Mouse (Mus musculus) naive thymus-derived CD4-positive, alpha-beta T cell, adult 2 months (primary cell): ENCODE data around the gene Abcg1.
A peak's percentile ranks its signal among the peaks of the same experiment; 100 is the strongest.

Source experiments
- DNase-seq: peaks from one replicate; pipeline ENCODE4 v3.0.0-alpha.2; 2011; ENCODE audit warnings: low read depth

Abcg1 gene

DNA sequence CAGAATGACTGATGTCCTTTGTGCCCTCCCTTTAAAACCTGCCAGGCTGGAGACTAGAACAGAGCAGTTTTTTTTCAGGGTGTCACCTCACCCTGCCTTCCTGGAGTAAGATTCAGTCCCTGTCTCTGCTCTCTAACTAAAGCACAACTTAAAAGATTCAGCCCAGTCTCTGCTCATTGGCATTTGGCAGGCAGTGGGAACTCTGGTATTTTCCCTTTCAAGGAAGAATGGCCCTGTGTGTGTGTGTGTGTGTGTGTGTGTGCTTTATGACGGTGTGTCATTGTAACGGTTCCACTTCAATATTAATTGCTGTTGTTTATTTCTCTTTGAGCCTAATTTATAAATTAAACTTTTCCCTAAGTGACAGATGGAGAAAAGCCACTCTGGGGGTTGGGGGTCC, 14.7 kb upstream of the Abcg1 start:
- DNase-seq: no peak

DNA sequence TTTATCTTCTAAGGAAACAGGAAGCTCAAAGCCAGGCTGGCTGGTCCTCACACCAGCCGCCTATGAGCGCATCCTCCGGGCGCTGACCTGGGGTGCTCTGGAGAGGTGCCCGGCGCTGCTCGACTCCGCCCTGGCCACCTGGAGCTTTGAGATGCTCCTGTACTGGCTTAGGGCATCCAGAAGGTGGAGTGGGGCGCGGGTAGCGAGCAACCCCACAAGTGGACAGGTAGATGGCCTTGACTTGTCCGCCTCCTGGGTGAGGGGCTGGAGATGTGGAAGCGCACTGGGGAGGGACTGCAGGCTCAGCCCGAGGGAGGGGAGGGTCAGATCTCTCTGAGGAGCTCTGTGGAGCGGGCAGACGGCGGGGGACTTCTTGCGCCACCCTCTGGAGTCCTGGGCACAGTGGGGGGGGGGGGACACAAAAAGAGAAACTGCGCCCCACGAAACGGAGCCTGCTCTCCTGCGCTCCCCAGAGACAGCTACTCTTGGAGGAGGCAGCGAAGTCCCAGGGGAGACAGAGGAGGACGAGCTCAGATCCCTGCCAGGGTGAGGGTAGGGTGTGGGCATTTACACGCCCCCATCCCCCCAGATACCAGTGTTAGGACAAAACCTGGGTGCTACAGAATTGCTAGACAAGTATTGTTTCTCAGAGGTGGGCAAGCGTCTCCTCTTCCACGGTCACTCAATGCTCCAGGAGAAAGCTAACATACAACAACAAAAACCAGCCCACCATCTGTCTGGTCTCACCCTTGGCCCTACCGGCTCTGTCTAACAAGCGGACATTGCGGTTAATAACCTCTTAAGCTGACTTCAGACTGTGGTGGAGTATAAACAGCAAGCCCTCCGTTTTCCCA, 643 bp downstream of the Abcg1 start:
- no peak for DNase-seq

DNA sequence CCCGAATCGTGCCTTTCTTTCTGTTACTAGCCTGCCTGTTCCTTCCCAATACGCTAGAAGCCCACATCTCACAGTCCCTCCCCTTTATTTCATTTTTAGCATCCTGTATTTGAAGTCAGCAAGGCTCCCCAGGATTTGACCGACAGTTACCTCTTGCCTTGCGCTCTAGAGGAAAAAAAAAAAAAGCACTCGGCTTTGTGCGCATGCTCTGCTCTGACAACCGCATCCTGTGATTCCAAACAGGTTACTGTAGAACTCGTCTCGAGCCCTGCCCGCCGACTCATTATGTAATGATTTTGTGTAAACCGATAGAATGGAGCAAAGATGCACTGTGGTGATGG, 1.2 kb downstream of the Abcg1 start:
- DNase-seq: peak; percentile 96

DNA sequence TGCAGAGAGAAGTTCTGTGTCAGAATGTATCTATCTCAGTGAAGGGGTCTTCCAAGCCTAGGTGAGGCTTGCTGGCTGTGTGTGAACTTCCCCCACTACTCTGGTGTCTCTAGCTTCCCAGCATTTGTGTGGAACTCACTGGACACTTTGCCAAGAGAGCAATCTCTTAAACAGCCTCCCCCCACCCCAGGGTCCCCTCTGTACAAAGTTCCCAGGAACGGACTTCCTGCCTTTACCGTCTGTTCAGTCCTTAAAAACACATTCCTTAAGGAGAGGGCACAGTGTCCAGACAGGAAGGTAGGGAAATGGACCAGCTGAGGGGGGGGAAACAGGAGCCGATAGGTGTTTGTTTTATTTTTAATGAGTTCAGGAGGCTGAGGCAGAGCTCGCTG, 2.7 kb downstream of the Abcg1 start:
- DNase-seq: no peak

DNA sequence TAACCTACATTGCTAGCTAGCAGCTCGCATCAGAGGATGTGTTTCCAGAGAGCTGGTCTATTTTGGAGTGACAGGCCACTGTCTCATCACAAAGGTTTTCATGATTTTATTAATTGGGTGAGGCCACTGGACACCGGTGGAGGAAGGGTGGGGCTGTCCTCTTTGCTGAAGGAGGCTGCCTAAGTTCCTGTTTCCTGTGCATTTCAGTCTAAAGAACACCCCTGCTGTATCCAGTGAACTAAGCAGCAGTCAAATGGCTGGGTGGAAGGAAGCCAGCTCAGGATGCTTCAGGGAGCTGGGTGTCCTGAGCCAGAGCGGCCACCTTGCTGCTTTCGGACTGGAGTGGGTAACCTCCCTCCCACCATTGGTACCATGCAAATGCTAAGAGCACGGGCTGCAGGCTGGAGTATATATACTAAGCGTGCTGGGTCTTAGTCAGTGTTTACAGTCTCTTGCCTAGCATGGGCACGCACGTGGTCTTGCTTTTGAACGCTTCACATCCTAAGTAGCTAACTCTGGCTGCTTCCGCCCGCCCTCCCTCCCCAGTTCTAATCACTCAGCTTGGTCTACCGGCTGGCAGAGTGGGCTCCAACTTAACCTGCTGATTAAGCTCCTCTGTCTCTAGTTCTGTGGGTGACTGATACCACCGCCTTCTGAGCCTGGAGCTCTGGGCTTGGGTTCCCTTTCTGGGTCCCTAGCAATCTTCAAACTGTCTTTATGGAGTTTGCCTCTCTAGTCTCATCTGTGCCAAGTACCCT, 3.3 kb downstream of the Abcg1 start:
- peak; percentile 82 for DNase-seq

DNA sequence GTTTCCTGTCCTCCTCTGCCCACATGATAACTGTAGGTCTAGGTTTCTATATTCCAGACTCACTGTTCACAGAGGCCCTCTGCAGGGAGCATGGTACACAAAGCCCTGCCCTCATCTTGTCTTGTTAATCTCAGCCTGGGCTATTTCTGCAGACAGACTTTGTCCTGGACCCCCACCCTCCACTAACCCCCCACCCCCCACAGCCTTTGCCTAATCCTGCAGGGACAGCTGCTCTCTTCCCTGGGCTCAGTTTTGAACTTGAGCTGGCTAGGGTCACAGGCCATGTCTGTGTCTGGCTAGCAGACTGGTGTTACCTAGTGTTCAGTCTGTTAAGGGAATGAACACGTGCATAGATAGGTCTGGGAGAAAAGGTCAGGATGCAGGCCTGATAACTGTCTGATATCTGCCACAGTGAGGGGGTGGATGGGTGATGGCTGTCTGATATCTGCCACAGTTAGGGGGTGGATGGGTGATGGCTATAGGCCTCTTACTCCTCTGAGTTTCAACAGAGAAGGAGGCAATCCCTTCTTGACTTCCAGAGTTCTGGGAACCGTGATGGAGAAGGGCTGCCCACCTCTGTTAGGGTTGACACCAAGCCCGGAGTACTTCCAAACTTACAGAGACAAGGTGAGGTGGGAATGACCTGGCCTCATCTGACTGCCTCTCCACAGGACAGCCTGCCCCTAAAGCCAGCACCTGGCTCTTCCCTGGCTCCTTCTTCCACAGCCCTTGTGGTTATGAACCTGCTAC, 4.0 kb downstream of the Abcg1 start:
- DNase-seq: no peak

DNA sequence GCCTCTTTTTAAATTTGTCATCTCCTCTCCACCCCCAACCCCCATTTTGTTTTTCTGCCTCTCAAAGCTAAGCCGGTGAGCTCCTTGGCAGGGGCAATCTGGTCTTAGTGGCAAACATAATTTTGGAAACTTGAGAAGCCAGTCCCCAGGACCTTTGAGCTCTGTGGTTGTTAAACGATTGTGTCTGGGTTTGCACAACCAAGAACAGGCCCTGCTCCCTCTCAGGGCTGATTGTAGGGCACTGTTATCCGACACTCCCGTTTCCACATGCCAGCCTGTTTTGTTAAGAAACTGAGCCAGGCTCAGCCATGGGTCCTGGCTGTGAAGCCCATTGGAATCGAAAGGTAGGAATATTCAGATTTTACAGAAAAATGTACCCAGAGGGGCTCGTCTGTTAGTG, 8.6 kb downstream of the Abcg1 start:
- DNase-seq: no peak

DNA sequence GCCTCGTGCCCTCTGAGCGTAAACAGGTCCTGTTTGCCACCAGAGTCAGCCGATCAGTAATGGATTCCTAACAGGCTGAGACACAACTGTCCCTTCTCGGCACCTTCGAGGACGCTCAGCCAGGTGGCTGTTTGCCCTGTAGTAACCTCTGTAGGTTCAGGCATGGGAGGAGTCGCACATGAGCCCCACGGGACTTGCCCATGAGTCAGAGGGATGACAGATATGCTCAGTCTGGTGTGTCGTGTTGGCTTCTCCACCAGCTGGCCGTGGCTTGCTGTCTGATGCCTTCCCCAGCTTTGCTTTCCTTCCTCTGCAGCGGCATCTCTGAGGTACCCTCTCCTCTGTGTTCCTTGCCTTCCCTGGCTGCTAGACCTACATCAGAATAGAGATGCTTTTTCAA, 9.6 kb downstream of the Abcg1 start:
- peak; percentile 85 for DNase-seq

DNA sequence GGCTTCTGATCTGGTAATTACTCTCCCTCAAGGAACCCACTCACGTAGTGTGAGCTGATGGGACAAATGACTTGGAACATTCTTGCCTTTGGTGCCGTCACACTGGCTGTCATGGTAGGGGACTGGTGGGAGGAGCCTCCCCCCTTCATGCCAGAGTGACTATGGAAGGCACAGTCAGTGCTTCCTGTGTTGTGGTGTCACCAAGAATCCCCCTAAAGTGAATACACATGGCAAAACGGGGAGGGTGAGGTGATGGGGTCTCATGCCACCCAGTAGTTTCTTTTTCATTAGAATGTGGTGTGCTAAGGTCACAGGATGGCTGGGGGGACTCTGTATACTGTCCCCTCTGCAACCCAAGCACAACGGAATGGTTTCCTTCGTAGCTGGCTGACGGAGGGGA, 11.6 kb downstream of the Abcg1 start:
- DNase-seq: peak; percentile 35

DNA sequence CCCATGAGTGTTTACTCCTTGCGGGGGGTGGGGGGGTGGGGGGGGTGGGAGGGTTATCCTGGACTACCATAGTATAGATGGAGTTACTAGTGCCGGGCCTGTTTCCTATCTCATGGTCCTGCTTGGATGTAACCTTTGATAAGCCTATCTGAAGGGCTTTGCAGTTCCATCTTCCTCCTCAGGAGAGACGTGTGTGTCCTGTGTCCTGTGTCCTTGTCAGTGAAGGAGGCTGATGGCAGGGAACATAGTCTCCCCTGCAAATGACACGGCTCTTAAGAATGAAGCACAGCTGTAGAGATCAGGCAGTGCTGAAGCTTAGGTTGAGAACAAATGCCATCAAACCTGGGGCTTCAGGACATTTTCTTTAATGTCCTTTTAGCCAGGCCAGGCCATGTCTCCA, 12.4 kb downstream of the Abcg1 start:
- no peak for DNase-seq

DNA sequence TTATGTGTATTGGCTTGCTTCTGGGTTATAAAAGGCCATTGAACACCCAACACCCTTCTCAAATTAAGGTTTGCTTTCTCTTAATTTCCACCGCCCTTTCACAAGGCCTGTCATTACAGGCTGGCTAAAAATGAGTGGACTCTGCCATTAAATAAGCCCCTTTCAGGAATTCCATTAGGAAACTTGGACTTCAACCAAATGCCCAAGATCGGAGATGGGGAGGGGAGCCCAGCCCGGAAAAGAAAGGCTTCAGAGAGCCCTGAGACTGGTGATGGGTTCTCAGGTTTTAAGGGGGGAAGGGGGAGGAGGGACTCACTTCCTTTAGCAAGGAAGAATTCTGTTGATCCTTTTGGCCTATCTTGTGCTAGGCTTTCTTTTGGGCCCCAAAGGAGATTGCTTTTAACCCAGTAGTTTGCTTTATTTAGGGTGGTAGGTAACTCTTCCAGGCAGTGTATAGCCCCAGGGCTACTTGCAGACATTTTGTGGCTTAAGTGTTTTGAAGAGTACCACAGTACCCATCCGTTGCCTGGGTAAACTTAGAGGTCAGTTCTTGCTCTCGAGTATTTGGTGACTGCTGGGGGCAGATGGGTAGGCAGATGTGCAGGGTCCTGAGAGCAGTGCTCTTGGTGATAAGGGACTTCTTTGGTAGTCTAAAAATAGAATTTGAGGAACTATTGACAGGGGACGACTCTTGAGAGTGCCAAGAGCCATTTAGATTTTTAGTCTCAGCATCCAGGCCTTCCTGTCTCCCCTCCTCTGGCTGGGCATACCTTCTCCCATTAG, 13.1 kb downstream of the Abcg1 start:
- DNase-seq: no peak

DNA sequence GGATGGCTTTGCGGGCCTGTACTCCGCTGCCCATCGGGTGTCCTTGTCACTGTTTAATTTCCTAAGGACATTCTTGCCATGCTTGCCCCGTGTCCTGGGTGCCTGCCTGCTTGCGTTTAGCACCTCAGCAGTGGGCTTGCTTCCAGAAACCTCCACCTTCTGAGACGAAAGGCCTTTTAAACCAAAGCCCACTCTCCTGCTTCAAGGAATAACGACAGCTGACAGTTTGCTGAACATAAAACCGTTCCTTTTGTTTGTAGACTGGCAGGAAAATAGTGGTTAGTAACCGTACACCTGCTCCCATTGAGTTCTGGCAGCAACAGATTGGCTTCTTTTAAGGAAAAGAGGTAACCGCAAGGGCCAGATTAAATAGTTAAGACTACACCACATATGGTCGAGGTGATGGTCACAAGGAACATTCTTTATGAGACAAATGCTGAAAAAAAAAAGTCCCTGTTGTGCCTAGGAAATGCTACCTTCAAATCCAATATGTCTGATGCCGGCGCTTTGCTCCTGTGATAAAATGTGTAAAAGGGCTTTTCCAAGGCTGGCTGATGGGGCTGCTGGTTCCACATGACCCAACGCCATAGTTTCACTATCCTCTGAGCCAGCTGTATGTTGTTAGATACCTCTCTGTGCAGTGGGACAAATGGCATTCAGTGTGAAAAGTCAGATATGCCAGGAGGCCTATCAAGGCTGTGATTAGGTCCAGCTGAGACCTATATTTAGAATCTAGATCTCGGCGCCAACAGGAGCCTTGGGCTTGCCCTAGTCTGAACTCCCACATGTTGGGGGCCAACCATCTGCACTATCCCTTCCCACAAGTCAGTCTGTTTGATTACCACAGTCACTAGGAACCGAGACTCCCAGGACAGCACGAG, 14.2 kb downstream of the Abcg1 start:
- no peak for DNase-seq

DNA sequence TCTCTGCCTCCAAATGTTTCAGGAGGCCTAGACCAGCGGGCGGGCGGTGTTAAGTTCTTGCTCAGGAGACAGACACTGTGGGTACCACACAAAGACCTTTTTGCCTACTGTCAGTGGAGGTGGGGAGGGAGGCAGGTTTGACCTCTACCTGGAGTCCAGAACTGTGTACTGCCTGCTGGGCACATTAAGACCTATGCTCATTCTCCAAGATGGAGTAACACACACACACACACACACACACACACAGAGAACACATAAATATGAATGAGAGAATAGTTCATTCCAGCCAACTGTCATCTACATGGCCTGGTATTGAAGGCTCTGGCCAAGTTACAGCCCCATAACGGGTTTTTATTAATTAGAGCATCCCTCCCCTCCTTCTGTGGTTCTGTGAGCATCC, 15.4 kb downstream of the Abcg1 start:
- DNase-seq: no peak

DNA sequence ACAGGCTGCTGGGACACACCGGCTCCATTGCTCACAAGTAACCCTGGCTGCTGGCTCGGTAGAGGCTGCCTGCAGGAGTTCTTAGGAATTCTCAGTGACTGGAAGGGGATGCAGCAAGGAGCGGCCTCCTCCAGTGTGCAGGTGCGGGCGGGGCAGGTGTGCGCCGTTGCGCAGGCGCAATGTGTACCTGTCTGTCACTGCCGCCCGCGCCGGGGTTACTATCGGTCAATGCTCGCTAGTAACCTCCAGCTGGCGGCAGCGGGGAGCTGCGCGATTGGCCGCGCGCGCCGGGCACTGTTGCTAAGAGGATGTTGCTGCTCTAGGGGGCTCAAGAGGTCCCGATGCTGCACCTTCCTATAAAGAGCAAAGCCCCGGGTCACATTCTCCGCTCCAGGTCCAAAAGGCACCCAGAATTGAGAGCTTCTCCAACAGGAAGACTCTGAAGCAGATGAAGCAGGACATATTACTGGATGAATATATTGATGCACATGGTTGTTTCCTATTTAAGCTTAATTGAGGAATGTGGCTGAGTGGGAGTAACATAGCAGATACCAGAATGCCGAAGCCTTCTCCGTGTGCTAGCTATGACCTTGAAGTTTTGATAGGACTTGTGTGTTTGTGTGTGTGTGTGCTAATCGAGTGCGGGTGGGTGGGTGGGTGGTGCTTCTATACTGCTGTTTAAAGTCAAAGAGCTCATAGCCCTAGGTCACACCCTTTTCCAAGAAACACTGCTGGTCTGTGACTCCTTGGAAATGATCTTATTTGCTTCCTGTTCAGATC, 16.0 kb downstream of the Abcg1 start:
- peak; percentile 92 for DNase-seq

DNA sequence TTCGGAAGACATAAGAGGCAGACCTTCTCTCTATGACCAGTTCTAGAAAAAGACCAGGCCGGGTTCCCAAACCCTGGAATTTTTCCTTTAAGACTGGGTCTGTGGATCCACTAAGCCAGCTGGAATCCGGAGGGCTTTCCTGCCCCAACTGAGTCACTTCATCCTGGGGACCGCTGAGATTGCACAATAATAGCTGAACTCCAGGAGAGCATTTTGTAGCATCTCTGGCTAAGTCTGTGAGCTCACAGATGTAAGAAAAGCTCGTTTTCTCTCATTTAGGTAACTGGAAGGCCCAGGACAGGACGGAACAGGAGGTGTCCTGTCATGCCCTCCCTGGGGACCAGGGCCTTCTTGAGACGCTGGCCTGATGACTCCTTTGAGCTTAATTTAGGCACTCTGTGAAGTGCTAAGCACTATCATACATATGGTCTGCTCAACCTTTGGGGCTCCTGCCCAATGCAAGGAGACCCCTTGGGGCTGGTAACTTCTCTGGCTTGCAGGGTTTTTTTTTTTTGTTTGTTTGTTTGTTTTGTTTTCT, 16.6 kb downstream of the Abcg1 start:
- DNase-seq: no peak

DNA sequence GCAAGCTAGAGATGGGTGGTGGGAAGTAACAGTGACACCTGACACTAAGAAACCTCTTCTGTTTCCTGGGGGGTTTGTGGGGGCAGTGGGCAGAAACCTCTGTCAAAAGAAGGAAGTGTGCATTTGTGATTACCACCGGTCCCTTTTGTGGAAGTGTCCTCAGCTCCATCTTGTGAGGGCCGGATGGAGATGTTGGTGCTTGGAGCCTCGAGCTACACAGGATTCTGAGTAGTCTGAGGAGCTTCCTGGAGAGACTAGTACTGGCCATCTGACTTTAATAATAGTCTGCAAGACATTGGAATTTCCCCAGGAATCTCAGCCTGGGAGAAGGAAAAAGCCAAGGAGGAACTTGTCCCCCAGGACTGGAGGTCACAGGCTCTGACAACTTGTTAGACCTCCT, 17.2 kb downstream of the Abcg1 start:
- peak; percentile 47 for DNase-seq

DNA sequence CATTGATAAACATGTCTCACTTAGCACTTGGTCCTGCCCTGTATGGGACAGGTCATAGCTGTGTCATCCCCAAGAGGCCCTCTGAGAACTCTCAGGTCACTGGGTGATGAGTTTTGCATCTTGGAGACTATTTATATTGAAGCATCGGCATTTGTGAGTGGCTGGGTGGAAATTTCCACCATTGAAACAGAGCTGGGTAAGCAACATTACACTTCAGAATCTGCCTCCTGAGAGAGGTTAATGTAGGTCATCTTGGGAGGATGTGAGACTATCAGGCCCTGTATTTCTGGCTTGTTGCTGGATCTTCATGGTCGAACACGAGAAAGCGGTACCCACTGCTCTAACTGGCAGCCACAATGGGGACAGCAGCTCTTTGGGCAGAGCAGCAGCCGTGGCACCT, 18.0 kb downstream of the Abcg1 start:
- DNase-seq: peak; percentile 57

DNA sequence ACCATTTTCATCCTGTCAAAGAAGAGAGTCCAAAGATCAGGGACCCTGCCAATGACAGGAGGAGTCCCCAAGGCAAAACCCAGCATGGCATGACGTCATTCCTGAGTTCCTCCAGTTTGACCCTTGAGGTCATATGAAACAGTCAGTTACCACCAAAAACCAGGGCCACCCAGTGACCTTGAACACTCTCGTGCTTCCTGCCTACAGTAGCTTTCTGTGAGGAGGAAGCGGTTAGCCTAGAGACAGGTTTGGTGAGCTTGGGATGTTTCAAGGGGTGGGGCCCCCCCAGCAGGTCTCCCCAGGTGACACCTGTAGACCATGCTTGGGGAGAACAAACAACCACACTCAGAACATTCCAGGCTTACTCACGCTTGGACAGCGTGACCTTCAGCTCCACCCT, 20.1 kb downstream of the Abcg1 start:
- peak; percentile 81 for DNase-seq

DNA sequence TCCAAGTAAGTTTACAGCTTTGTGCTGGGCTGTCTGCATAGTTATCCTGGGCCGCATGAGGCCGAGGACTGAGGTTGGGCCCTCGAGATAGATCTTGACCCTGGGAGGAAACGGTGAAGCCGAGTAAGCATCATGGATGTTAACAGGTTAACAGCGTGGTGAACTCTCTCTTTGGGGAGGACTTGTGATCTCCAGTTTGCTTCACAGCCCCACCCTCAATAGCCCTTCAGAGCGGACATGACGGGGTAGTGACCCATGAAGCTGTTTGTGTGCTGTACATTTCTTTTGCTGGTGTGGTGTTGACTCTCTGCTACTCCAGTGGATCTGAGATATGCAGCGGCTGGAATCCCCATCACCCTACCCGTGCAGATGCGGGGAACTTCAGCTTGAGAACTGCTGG, 21.1 kb downstream of the Abcg1 start:
- DNase-seq: no peak
